ENCODE assay signal across 26 mouse cellular contexts in genomic region chr19:53696079-53696478, GRCm38 (mm10). TPM values are rescaled to one million over a fixed set of nuclear protein-coding genes. Genes with fewer than 3 reads are reported as not detected.
DNase-seq lines count a peak whose midpoint lies in the region; ATAC-seq lines count a peak whose summit lies in the region.
"Had no signal": no experiment of that assay in that cellular context is flagged by ENCODE, and none has a peak within 500 bp of the region (broad histone marks: within the 10 kb centered on the region; RNA-seq: fewer than 3 reads in every experiment).

No protein-coding gene starts in this region.

- no peaks in the 10 kb centered on the region for H3K36me3 ChIP-seq in embryonic facial prominence, embryonic 14.5 days (ENCODE audit: control insufficient read depth, insufficient read depth, low read length)
- H3K36me3 ChIP-seq in embryonic facial prominence, embryonic 10.5 days (replicated peaks): no peaks in the 10 kb centered on the region
- no peaks in the 10 kb centered on the region for H3K36me3 ChIP-seq in heart, embryonic 11.5 days (ENCODE audit: control insufficient read depth, insufficient read depth, low read length)
- no peaks in the 10 kb centered on the region for H3K36me3 ChIP-seq in hindbrain, embryonic 12.5 days
- H3K36me3 ChIP-seq in hindbrain, embryonic 16.5 days (ENCODE audit: control insufficient read depth, insufficient read depth, low read length): no peaks in the 10 kb centered on the region
- H3K36me3 ChIP-seq: liver, embryonic 12.5 days; midbrain, embryonic 10.5 days; midbrain, embryonic 15.5 days; neural tube, embryonic 15.5 days; stomach, embryonic 15.5 days had no signal

- H3K4me2 ChIP-seq in embryonic facial prominence, embryonic 14.5 days (ENCODE audit: low read depth, low read length): no peak overlapping the region
- no peak overlapping the region for H3K4me2 ChIP-seq in heart, embryonic 11.5 days
- H3K4me2 ChIP-seq in hindbrain, embryonic 12.5 days (replicated peaks): no peak overlapping the region
- H3K4me2 ChIP-seq in hindbrain, embryonic 16.5 days (ENCODE audit: low read length): no peak overlapping the region
- H3K4me2 ChIP-seq: forebrain, embryonic 13.5 days; liver, embryonic 12.5 days; midbrain, embryonic 15.5 days; neural tube, embryonic 15.5 days; stomach, embryonic 15.5 days had no signal

- no peak overlapping the region for H3K4me3 ChIP-seq in embryonic facial prominence, embryonic 14.5 days (ENCODE audit: low read depth, low read length)
- H3K4me3 ChIP-seq in embryonic facial prominence, embryonic 10.5 days: no peak overlapping the region
- H3K4me3 ChIP-seq in heart, embryonic 11.5 days (ENCODE audit: low read depth, low read length): no peak overlapping the region
- H3K4me3 ChIP-seq in hindbrain, embryonic 12.5 days: no peak overlapping the region
- H3K4me3 ChIP-seq in hindbrain, embryonic 16.5 days (ENCODE audit: low read length): no peak overlapping the region
- H3K4me3 ChIP-seq: forebrain, embryonic 13.5 days; liver, embryonic 12.5 days; midbrain, embryonic 10.5 days; midbrain, embryonic 15.5 days; neural tube, embryonic 15.5 days; stomach, embryonic 15.5 days had no signal

- no peak; the same call in 1 of the 2 replicates for ATAC-seq in embryonic facial prominence, embryonic 14.5 days (ENCODE audit: low read depth)
- ATAC-seq in heart, embryonic 11.5 days (replicated peaks; ENCODE audit: insufficient number of reproducible peaks, low FRiP score, low TSS enrichment): no peak
- peak; percentile 16; the same call in 1 of the 2 replicates for ATAC-seq in hindbrain, embryonic 12.5 days (ENCODE audit: low FRiP score)
- no peak for ATAC-seq in hindbrain, embryonic 16.5 days
- ATAC-seq: forebrain, embryonic 13.5 days; intestine, embryonic 16.5 days; liver, embryonic 12.5 days; liver, postnatal 0 days; midbrain, embryonic 15.5 days had no signal

- WGBS in embryonic facial prominence, embryonic 14.5 days: 57% methylated on average over 6 of the region's 6 CpGs
- WGBS in embryonic facial prominence, embryonic 10.5 days: 66% methylated on average over 6 of the region's 6 CpGs
- 70% methylated on average over 6 of the region's 6 CpGs for WGBS in heart, embryonic 11.5 days (ENCODE audit: insufficient replicate concordance)
- 57% methylated on average over 6 of the region's 6 CpGs for WGBS in hindbrain, embryonic 12.5 days
- WGBS in hindbrain, embryonic 16.5 days: 63% methylated on average over 6 of the region's 6 CpGs

- H3K4me1 ChIP-seq in embryonic facial prominence, embryonic 14.5 days (ENCODE audit: control insufficient read depth, insufficient read depth, low read length): peaks cover 28% of the 10 kb centered on the region; the same call in 1 of the 2 replicates
- peaks cover 30% of the 10 kb centered on the region for H3K4me1 ChIP-seq in embryonic facial prominence, embryonic 10.5 days
- H3K4me1 ChIP-seq in heart, embryonic 11.5 days (ENCODE audit: control insufficient read depth, insufficient read depth, low read length): peaks cover 32% of the 10 kb centered on the region
- peaks cover 32% of the 10 kb centered on the region for H3K4me1 ChIP-seq in hindbrain, embryonic 12.5 days
- peaks cover 4% of the 10 kb centered on the region for H3K4me1 ChIP-seq in hindbrain, embryonic 16.5 days (ENCODE audit: control insufficient read depth, insufficient read depth, low read depth, low read length)
- H3K4me1 ChIP-seq: liver, embryonic 12.5 days; stomach, embryonic 15.5 days had no signal

- DNase-seq in embryonic facial prominence, embryonic 14.5 days (ENCODE audit: low spot score): peak; percentile 46
- DNase-seq in embryonic facial prominence, embryonic 10.5 days (ENCODE audit: low spot score): no peak
- DNase-seq in heart, adult 8-10 months (ENCODE audit: low spot score): no peak
- DNase-seq in R1 (ENCODE audit: low read depth, low spot score): peak; percentile 62
- DNase-seq in right cerebral cortex, postnatal 25 days: no peak
- DNase-seq: adrenal gland, postnatal 25 days; cerebellum, adult 18-20 months; gastrocnemius, postnatal 25 days; kidney, adult 8-10 months; kidney, postnatal 4 days; left cerebral cortex, postnatal 4 days; liver, postnatal 0 days; retina, postnatal 1 day; right cerebral cortex, postnatal 14 days had no signal

- no peaks in the 10 kb centered on the region for H3K27me3 ChIP-seq in embryonic facial prominence, embryonic 14.5 days (replicated peaks; ENCODE audit: control insufficient read depth, insufficient read depth, low read length)
- H3K27me3 ChIP-seq in embryonic facial prominence, embryonic 10.5 days (replicated peaks; ENCODE audit: low read depth, poor library complexity, severe bottlenecking): peaks cover 14% of the 10 kb centered on the region
- no peaks in the 10 kb centered on the region for H3K27me3 ChIP-seq in heart, embryonic 11.5 days (ENCODE audit: control insufficient read depth, insufficient read depth, low read length)
- H3K27me3 ChIP-seq in hindbrain, embryonic 12.5 days: no peaks in the 10 kb centered on the region; the same call in 1 of the 2 replicates
- H3K27me3 ChIP-seq in hindbrain, embryonic 16.5 days (replicated peaks; ENCODE audit: control insufficient read depth, insufficient read depth, low read length): no peaks in the 10 kb centered on the region; the same call in 1 of the 2 replicates
- H3K27me3 ChIP-seq: forebrain, embryonic 13.5 days; liver, embryonic 12.5 days; midbrain, embryonic 15.5 days; stomach, embryonic 15.5 days had no signal

- no peak overlapping the region for H3K9ac ChIP-seq in embryonic facial prominence, embryonic 14.5 days (ENCODE audit: low read depth, low read length)
- H3K9ac ChIP-seq in heart, embryonic 11.5 days (ENCODE audit: low read depth, low read length): no peak overlapping the region
- H3K9ac ChIP-seq in hindbrain, embryonic 12.5 days: no peak overlapping the region
- H3K9ac ChIP-seq in hindbrain, embryonic 16.5 days (ENCODE audit: low read depth, low read length): no peak overlapping the region
- H3K9ac ChIP-seq: forebrain, embryonic 13.5 days; liver, embryonic 12.5 days; liver, postnatal 0 days; midbrain, embryonic 15.5 days; neural tube, embryonic 15.5 days; stomach, embryonic 15.5 days had no signal

- no peaks in the 10 kb centered on the region for H3K9me3 ChIP-seq in embryonic facial prominence, embryonic 14.5 days (ENCODE audit: control insufficient read depth, low read length)
- H3K9me3 ChIP-seq in embryonic facial prominence, embryonic 10.5 days: no peaks in the 10 kb centered on the region
- H3K9me3 ChIP-seq in heart, embryonic 11.5 days (replicated peaks; ENCODE audit: control insufficient read depth, low read length): no peaks in the 10 kb centered on the region
- no peaks in the 10 kb centered on the region for H3K9me3 ChIP-seq in hindbrain, embryonic 12.5 days (replicated peaks)
- no peaks in the 10 kb centered on the region for H3K9me3 ChIP-seq in hindbrain, embryonic 16.5 days (ENCODE audit: control insufficient read depth, low read length)
- H3K9me3 ChIP-seq: forebrain, embryonic 13.5 days; liver, embryonic 12.5 days; midbrain, embryonic 10.5 days; midbrain, embryonic 15.5 days; neural tube, embryonic 15.5 days; stomach, embryonic 15.5 days had no signal

- peak overlapping the region; percentile 28; the same call in 1 of the 2 replicates for H3K27ac ChIP-seq in embryonic facial prominence, embryonic 14.5 days (replicated peaks; ENCODE audit: low read depth, low read length)
- no peak overlapping the region for H3K27ac ChIP-seq in embryonic facial prominence, embryonic 10.5 days (replicated peaks)
- peak overlapping the region; percentile 84; the same call in 1 of the 2 replicates for H3K27ac ChIP-seq in heart, embryonic 11.5 days (ENCODE audit: low read depth, low read length)
- no peak overlapping the region for H3K27ac ChIP-seq in hindbrain, embryonic 12.5 days
- no peak overlapping the region for H3K27ac ChIP-seq in hindbrain, embryonic 16.5 days (ENCODE audit: low read depth, low read length)
- H3K27ac ChIP-seq: forebrain, embryonic 13.5 days; kidney, postnatal 0 days; liver, embryonic 12.5 days; midbrain, embryonic 10.5 days; midbrain, embryonic 15.5 days; neural tube, embryonic 15.5 days had no signal

RNA-seq across cellular contexts. Expression of gene Rbm20, which starts 19.0 kb away (rescaled TPM):
- polyA plus RNA-seq in embryonic facial prominence, embryonic 14.5 days (2014; fragmentation: Nextera tagmentation; extraction: Ambion mirVana): 5.8 and 5.9 TPM in 2 replicates
- 0.87 and 1.2 TPM in 2 replicates for polyA plus RNA-seq in embryonic facial prominence, embryonic 10.5 days (2016; fragmentation: Nextera tagmentation; extraction: Ambion mirVana)
- 25.0 and 36.4 TPM in 2 replicates for polyA plus RNA-seq in heart, embryonic 11.5 days (2014; fragmentation: Nextera tagmentation; extraction: Ambion mirVana)
- 100 to 1,000 TPM; 232 to 257 (median 245) TPM for total RNA-seq in heart, adult 8-10 months (2022)
- 1.5 and 1.9 TPM in 2 replicates for polyA plus RNA-seq in hindbrain, embryonic 12.5 days (2016; fragmentation: Nextera tagmentation; extraction: Ambion mirVana)
- 0.86 and 0.88 TPM in 2 replicates for polyA plus RNA-seq in hindbrain, embryonic 16.5 days (2015; fragmentation: Nextera tagmentation; extraction: Ambion mirVana)
- total RNA-seq: hematopoietic stem cell, adult 5-6 weeks had no signal

Comparison
In these comparisons a context has a peak if more than half of its experiments do, and no peak if none do; other contexts are left out.
1. DNase-seq: peak in embryonic facial prominence, embryonic 14.5 days (single experiment) and R1 (single experiment); none in embryonic facial prominence, embryonic 10.5 days (single experiment), heart, adult 8-10 months (single experiment) and right cerebral cortex, postnatal 25 days (single experiment).
2. H3K27ac ChIP-seq: peak in embryonic facial prominence, embryonic 14.5 days (single experiment) and heart, embryonic 11.5 days (single experiment); none in embryonic facial prominence, embryonic 10.5 days (single experiment), hindbrain, embryonic 12.5 days (single experiment) and hindbrain, embryonic 16.5 days (single experiment).